Mouse (Mus musculus): ENCODE data around the gene Phospho1. TPM values are rescaled to one million over a fixed set of nuclear protein-coding genes. Genes with fewer than 3 reads are reported as not detected.
A peak's percentile ranks its signal among the peaks of the same experiment; 100 is the strongest.

Phospho1 gene
- total RNA-seq, 2 experiments from 2014 or later: 2.3 to 17.3 TPM

DNA sequence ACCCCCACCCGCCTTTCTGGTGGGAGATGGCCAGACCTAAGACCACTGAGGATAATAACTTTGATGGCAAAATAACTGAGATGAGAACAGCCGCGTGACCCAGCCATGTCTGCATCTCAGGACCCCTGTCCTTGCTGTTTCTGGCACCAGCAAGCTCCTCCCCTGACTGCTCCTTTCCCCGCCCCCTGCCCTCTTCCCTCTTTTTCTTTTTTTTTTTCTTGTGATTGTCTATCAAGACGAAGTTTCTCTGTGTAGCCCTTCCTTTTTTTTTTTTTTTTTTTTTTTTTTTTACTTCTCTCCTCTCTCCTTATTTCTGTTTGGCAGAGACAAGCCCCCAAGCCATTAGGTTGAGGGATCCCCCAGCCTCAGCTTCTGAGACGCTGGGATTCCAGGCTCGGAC is 13.5 kb upstream of the Phospho1 start:
- 0 out of 2 replicates have a peak, but pooled peaks have one; percentile 27 for ATAC-seq (ENCODE audit: poor library complexity, severe bottlenecking)

DNA sequence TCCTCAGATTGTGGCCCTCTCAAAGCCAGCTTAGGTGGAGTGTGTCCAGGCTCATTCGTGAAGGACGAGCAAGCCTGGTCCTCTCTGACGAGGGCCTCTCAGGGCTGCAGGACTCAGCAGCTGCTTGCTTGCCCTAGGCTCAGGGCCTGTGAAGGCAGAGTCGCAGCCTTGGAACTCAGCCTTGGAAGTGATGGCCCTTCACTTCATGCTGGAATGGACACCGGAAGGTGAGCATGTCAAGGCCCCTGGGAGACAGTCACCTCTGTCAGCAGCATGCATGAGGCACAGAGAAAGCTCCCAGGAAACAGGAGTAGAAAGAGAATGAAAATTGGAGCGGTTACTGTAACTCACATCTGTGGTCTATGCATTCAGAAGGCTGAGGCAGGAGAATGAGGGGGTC is 12.6 kb upstream of the Phospho1 start:
- ATAC-seq (ENCODE audit: poor library complexity, severe bottlenecking): no peak

DNA sequence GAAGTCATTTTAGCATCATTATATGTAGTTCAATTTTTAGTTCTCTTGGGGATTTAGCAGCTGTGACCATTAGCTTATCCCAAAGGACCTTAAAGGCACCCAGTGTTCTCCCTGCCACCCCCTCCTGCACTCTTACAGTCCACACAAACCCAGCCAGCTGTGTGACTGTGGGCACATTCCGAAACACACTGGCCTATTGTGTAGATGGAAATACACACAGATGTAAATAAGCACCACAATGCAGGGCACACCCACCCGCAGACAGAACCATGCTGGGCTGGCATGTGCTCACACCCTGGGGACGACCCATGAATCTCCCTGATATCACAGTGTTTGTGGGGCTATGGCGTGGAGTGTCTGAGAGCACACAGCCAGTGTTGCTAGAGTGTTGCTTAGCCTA is 12.1 kb upstream of the Phospho1 start:
- ATAC-seq (ENCODE audit: poor library complexity, severe bottlenecking): no peak

DNA sequence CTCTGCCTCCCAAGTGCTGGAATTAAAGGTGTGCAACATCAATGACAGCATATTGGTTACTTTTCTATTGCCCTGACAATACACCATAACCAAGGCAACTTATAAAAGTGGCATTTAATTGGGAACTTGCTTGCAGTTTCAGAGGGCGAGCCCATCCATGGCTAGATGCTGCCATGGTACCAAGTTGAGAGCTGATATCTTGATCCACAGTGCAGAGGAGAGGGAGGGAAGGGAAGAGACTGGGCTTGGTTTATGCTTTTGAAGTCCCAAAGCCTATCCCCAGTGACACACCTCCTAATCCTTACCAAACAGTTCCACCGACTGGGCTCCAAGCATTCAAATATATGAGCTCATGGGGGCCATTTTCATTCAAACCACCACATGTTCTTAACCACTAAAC is 10.2 kb upstream of the Phospho1 start:
- ATAC-seq (ENCODE audit: poor library complexity, severe bottlenecking): no peak

DNA sequence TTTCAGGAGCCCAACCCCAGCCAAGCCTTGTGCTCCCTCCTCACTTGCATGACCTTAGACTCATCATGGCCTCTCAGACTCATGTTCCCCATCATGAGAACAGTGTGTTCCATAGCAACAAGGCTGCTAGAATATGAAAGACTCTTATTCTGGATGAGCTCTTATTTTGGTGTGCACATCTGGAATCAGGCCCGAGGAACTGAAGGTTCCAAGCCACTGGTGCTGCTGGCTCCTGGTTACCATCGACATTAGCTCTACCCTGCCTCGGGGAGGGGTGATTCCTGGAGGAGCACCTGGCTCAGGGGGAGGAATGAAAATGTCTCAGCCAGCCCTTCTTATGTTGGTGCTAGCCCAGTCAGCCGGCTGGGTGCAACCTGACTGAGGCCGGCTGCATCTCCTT is 9.4 kb upstream of the Phospho1 start:
- ATAC-seq (ENCODE audit: poor library complexity, severe bottlenecking): no peak

DNA sequence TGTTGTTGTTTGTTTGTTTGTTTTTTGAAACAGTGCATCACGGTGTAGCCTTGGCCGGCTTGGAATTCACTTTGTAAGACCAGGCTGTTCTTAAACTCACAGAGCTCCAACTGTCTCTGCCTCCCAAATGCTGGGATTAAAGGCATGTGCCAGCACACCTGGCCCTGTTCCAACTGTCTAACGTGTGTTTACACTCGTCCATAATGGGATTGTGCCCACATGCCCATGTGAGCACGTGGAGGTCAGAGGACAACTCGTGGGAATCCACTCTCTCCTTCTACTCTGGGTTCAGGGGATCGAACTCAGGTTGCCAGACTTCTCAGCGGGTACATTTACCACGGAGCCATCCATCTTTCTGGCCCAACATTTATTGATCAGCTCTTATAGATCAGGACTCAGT is 8.9 kb upstream of the Phospho1 start:
- no peak for ATAC-seq (ENCODE audit: poor library complexity, severe bottlenecking)

DNA sequence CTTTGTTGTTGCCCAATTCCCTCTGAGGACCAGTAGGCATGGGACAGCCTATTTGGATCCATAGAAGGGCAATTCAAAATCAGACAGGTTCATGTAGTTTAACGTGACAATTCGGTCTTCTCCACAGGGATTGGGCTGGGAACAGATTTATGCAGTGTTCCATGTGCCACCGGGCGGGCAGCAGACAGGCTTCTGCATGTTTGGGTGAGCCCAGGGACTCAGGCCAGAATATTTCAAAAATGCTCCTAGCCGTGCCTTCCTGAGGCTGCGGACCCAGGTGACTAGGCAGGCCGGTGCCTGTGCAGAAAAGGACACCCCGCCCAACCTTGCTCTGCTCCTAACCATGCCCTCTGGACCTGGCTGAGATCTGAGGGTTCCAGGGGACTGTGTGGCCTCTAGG is 5.2 kb upstream of the Phospho1 start:
- no peak for ATAC-seq (ENCODE audit: poor library complexity, severe bottlenecking)

DNA sequence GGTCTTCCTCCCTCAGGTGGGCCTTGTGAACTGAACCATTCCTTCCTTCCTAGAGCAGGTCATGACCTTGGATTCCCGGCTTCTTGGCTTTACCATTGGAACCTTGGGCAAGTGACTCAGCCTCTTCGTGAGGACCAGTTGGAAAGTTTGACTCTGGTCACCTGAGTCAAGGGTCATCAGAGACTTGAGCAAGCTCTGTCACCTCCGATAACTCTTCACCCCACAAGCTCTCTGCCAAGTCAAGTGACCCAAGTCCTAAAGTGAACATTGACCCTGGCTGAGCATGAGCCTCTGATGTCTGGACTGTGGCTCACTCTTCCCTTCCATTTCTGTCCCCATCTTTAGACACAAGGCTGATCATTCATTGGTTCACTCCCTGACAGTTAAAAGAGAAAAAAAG is 2.8 kb upstream of the Phospho1 start:
- ATAC-seq (ENCODE audit: poor library complexity, severe bottlenecking): no peak

DNA sequence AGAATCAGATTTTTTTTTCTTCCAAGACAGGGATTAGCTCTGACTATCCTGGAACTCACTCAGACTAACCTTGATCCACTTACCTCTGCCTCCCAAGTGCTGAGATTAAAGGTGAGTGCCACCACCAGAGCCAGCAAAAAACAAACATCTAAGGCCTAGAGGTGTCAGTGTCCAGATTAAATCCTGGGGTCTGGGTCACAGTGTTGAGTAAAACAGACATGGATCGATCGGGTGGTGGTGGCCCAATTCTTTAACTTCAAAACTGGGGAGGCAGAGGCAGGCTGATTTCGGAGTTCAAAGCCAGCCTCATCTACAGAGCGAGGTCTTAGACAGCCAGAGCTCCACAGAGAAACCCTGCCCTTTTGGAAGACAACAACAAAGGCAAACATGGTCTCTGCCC is 1.9 kb upstream of the Phospho1 start:
- ATAC-seq (ENCODE audit: poor library complexity, severe bottlenecking): no peak

DNA sequence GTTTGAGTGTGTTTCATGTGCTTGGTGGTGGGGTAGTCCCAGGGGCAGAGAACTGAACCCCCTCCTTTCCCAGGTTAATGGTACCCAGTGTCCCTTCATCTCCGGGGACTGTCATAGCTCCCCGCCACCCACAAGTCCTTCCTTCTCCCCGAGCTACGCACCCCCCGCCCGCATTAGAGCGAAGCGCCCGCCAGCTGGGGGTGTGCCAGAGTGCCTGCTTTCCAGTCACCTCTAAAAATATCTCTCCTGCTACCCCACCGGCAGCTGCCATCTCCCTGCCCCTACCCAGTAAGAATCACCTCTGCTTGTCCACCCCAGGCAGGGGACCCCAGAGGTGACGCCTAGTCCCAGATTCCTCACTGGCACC is 561 bp downstream of the Phospho1 start:
- 0 out of 2 replicates have a peak, but pooled peaks have one; percentile 9 for ATAC-seq (ENCODE audit: poor library complexity, severe bottlenecking)

DNA sequence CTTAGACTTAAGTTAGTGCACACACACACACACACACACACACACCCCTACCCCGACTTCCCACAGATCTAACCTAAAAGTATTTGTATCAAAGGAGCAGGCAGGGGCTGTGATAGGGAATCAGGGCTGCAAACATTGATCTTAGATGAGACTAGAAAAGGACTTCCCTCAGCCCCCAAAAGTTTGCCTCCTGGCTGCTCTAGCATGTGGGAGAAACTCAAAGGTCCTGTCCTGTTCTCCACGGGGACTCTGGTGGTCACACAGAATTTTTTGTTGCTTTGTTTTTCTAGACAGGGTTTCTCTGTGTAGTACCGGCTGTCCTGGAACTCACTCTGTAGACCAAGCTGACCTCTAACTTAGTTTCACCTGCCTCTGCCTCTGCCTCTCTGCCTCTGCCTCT is 1.3 kb downstream of the Phospho1 start:
- no peak for ATAC-seq (ENCODE audit: poor library complexity, severe bottlenecking)

DNA sequence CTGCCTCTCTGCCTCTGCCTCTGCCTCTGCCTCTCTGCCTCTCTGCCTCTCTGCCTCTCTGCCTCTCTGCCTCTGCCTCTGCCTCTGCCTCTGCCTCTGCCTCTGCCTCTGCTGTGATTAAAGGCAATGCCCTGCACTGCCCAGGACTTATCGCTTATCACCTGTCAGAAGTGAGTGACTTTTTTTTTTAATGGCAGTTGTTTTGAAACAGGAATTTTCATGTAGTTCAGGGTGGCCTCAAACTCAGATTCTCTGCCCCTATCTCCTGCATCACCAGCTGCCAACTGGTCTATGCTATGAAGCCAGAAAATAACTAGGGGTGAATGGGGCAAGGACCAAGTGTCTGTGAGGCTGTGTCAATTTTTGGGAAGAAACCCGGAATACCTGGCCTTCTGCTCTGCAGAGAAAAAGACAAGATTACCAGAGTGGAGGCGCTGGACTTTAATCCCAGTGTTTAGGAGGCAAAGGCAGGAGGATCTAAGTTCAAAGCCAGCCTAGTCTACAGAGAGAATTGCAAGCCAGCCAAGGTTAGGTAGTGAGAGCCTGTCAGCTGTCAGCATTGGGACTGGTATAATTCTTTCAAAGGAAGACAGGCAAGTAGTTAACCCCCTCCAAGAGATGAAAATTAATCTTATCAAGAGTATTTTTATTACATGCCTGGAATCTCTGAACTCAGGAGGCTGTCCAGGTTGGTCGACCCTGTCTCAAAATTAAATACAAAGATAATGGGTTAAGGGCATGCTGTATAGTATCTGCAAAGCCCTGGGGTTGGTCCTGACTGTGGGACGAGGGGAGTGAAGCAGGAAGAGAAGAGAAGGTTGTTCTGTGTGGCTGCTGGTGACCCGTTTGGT is 2.2 kb downstream of the Phospho1 start:
- ATAC-seq (ENCODE audit: poor library complexity, severe bottlenecking): no peak

DNA sequence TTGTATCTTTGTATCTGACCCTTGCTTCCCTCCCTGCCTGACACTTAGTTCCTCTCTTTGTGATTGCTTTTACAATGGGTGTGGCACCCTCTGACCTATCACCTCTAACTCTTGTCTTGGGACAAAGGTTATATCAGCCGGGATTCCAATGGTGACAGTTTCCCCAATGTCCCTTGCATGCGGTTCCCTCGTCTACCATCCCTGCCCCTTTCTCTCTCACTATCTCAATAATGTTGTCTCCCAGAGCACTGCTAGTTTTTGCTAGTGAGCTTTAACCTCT is 2.8 kb downstream of the Phospho1 start:
- no peak for ATAC-seq (ENCODE audit: poor library complexity, severe bottlenecking)

DNA sequence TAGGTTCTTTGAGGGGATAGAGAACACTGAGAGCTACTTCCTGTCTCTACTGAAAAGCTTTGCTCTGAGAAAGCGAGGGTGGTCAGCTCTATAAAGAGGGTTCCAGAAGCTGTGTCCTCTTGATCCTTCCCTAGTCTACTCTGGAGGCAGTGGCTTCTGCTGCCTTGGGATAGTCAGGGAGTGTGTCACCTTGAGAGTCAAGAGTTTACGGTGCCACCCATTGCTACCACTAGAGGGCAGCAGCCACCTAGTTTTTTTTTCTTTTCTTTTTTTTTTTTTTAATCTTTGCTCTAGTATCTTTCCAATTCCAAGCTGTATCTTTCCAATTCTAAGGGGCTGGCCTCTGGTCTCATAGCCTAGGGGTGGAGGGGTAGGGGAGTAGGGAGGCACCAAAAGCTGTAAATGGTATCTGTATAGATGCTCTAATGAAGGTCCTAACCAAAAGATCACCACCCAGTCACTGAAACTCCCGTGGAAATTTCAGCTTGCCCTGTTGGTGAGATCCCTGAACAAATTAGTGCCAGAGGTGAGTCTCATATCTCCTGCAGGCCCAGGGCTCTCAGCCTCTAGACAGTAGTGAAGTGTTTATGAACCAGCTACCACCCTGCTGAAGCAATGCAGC is 3.3 kb downstream of the Phospho1 start:
- 0 out of 2 replicates have a peak, but pooled peaks have one; percentile 27 for ATAC-seq (ENCODE audit: poor library complexity, severe bottlenecking)

DNA sequence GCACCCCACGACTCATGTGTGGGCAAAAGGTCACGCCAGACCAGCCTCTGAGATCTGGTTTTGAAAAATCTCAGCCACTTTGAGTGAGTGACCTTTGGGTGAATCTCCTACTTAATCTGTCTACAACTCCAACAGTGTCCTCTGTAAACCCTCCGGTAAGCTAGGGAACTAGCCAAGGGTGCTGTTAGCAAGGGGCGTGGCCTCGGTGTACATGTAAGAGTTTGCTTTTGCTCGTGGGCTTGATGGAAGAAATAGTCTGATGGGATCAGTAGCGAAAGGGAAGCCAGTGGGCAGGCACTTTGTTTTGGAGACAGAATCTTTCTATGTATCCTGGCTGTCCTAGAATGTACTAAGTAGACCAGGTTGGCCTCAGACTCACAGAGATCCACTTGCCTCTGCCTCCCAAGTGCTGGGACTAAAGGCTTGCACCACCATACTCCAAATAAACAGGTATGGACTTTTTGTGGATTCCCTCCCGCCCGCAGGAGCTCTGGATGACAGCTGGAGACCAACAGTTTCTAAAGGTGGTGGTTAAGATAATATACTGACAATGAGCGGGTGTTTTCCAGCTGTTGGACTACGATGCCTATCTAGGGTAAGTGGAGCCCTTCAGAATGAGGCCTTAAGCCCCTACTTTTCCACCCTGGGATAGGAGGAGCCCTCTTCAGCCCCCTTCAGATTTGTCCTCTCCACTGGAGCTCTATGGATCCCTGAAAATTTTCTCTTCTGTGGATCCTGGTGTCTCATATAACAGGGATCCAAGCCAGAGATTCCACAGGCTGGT is 4.1 kb downstream of the Phospho1 start:
- no peak for ATAC-seq (ENCODE audit: poor library complexity, severe bottlenecking)

DNA sequence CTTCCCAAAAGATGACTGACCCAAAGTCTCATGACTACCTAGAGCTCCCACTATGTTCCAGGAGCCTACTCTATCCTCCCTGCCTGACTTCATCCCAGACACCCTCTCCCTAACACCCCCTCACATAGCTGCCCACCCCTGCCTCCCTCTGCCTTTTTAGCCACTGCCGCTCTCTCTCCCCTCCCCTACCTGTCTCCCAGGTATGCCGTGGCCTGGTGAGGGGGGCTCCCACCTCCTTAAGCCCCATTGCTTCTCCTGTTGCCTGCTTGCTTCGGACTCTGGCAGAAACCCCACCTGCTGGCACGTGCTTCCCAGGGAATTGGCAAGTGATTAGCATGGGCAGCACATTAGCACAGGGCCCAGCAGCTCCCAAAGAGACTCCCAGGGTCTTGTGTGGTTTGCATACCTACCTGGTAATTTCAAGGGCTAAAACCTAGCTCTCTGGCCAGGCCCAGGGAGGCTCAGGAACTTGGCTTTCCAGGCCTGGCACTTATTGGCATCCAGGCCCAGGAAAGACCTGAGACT is 5.3 kb downstream of the Phospho1 start:
- ATAC-seq (ENCODE audit: poor library complexity, severe bottlenecking): no peak

DNA sequence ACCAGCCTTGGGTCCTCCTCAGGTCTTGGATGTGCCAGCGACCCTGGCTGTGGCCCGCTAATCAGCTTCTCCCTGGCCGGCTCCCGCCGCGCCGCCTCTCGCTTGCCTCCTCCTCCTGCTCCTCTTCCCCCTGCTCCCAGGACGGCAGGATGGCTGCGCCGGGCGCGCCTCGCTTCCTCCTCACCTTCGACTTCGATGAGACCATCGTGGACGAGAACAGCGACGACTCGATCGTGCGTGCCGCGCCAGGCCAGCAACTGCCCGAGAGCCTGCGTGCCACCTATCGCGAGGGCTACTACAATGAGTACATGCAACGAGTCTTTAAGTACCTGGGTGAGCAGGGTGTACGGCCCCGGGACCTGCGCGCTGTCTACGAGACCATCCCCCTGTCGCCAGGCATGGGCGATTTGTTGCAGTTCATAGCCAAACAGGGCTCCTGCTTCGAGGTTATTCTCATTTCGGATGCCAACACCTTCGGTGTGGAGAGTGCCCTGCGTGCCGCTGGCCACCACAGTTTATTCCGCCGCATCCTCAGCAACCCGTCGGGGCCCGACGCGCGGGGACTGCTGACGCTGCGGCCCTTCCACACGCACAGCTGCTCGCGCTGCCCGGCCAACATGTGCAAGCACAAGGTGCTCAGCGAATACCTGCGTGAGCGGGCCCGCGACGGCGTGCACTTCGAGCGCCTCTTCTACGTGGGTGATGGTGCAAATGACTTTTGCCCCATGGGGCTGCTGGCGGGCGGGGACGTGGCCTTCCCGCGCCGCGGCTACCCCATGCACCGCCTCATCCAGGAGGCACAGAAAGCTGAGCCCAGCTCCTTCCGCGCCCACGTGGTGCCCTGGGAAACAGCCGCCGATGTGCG is 6.3 kb downstream of the Phospho1 start:
- no peak for ATAC-seq (ENCODE audit: poor library complexity, severe bottlenecking)

DNA sequence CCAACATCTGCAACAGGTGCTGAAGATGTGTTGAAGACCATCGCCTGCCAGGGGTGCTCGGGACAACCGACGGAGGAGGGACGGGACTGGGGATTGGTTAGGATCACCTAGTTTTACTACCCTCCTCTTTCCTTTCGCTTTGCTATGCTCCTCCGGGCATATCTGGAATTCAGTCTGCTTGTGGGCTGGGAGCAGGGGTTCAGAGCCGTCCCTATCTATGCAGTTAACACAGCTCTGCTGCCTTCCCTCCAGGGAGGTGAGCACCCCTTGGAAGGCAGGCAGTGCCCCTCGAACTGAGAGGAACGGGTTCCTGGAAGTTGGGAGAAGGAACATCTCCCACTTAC is 6.9 kb downstream of the Phospho1 start:
- no peak for ATAC-seq (ENCODE audit: poor library complexity, severe bottlenecking)

DNA sequence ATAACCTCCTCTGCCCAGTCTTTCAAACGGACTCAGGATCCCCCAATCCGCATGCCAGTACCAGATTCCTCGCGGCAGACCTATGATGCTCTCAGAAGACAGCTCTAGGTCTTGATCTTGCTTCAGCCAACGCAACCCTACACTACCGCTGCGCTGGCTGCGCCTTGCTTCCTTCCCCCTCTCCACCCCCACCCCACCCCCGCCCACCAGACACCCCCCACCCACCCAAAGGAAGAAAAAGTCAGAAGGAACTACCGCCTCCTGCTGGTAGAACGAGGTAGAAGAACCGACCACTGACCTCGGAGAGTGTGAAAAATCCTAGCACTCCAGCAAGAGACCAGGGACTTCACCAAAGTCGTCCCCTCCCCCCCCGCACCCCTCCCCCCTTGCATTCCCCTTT is 7.3 kb downstream of the Phospho1 start:
- ATAC-seq (ENCODE audit: poor library complexity, severe bottlenecking): no peak

DNA sequence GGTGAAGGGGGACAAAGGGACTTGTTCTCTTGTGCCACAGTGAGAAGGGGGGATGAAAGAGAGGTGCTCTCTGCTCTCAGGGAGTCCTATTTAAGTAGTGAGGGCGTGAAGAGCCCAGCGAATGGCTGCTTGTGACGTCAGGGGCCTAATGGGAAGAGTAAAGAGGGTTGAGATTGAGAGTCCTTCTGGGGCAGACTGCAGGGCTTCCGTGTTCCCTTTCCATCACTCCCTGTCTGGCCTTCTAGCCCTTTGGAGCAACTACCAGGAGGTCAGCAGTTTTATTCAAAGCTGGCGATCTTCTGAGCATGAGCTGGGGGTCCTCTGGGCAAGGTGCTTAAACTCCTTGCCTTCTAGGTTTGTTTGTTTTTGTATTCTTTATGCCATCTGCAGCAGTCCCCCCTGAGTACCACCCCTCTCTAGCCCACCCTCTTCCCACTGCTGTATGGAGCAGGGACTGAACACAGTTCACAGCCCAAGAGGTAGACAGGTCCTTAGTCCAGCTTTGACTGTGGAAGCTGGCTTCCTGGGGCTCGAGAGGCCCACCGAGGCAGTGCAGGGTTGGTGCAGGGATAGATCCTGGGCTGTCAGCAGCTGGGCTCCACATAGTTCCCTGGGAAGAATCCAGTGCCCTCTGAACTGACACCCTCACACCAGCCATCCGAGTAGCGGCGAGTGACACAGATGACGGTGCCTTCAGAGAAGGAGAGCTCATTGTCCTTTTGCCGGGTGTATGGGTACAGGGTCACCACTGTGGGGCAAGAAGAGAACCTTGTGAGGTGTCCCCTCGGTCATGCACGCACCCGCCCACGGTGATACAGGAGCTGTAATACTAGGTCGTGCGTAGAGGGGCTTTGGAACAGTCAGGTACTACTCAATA is 8.1 kb downstream of the Phospho1 start:
- ATAC-seq (ENCODE audit: poor library complexity, severe bottlenecking): no peak
